Mouse (Mus musculus): ENCODE measurements around the gene Galnt17.

Gene Galnt17

GRCm38 (mm10) chr5:131246591-131246990 lies 61.7 kb downstream of the Galnt17 start:
- DNase-seq (ENCODE audit: low spot score in 2 of 2): no peak

- peak in 1 of 2 experiments; percentile 9 for DNase-seq (ENCODE audit: low spot score in 2 of 2)
Measured at GRCm38 (mm10) chr5:131241689-131242088, 66.6 kb downstream of the Galnt17 start.

- no peak for DNase-seq (ENCODE audit: low spot score in 2 of 2)
Measured at GRCm38 (mm10) chr5:131239813-131240212, 68.5 kb downstream of the Galnt17 start.

- DNase-seq (ENCODE audit: low spot score in 2 of 2): no peak
Measured at GRCm38 (mm10) chr5:131236906-131237305, 71.4 kb downstream of the Galnt17 start.

GRCm38 (mm10) chr5:131233828-131234227 lies 74.5 kb downstream of the Galnt17 start:
- no peak for DNase-seq (ENCODE audit: low spot score in 2 of 2)

- DNase-seq (ENCODE audit: low spot score in 2 of 2): no peak
Measured at GRCm38 (mm10) chr5:131231060-131231459, 77.2 kb downstream of the Galnt17 start.

- DNase-seq (ENCODE audit: low spot score in 2 of 2): no peak
Measured at GRCm38 (mm10) chr5:131229744-131230143, 78.6 kb downstream of the Galnt17 start.

- no peak for DNase-seq (ENCODE audit: low spot score in 2 of 2)
Measured at GRCm38 (mm10) chr5:131223416-131223815, 84.9 kb downstream of the Galnt17 start.

- DNase-seq (ENCODE audit: low spot score in 2 of 2): no peak
Measured at GRCm38 (mm10) chr5:131222498-131223244, 85.6 kb downstream of the Galnt17 start.

GRCm38 (mm10) chr5:131218221-131218620 lies 90.1 kb downstream of the Galnt17 start:
- no peak for DNase-seq (ENCODE audit: low spot score in 2 of 2)

- DNase-seq (ENCODE audit: low spot score in 2 of 2): no peak
Measured at GRCm38 (mm10) chr5:131211618-131212017, 96.7 kb downstream of the Galnt17 start.

GRCm38 (mm10) chr5:131201146-131201545 lies 107.2 kb downstream of the Galnt17 start:
- no peak for DNase-seq (ENCODE audit: low spot score in 2 of 2)

GRCm38 (mm10) chr5:131192311-131192710 lies 116.0 kb downstream of the Galnt17 start:
- no peak for DNase-seq (ENCODE audit: low spot score in 2 of 2)

- no peak for DNase-seq (ENCODE audit: low spot score in 2 of 2)
Measured at GRCm38 (mm10) chr5:131184566-131184965, 123.7 kb downstream of the Galnt17 start.

GRCm38 (mm10) chr5:131181231-131181630 lies 127.1 kb downstream of the Galnt17 start:
- DNase-seq (ENCODE audit: low spot score in 2 of 2): peak; percentile 52 to 54

- no peak for DNase-seq (ENCODE audit: low spot score in 2 of 2)
Measured at GRCm38 (mm10) chr5:131180756-131181155, 127.5 kb downstream of the Galnt17 start.

- no peak for DNase-seq (ENCODE audit: low spot score in 2 of 2)
Measured at GRCm38 (mm10) chr5:131177851-131178250, 130.4 kb downstream of the Galnt17 start.

GRCm38 (mm10) chr5:131177168-131177567 lies 131.1 kb downstream of the Galnt17 start:
- DNase-seq (ENCODE audit: low spot score in 2 of 2): no peak

GRCm38 (mm10) chr5:131169186-131169585 lies 139.1 kb downstream of the Galnt17 start:
- no peak for DNase-seq (ENCODE audit: low spot score in 2 of 2)

GRCm38 (mm10) chr5:131167366-131167765 lies 140.9 kb downstream of the Galnt17 start:
- no peak for DNase-seq (ENCODE audit: low spot score in 2 of 2)

- DNase-seq (ENCODE audit: low spot score in 2 of 2): no peak
Measured at GRCm38 (mm10) chr5:131165681-131166080, 142.6 kb downstream of the Galnt17 start.

- DNase-seq (ENCODE audit: low spot score in 2 of 2): no peak
Measured at GRCm38 (mm10) chr5:131157866-131158265, 150.4 kb downstream of the Galnt17 start.

- DNase-seq (ENCODE audit: low spot score in 2 of 2): no peak
Measured at GRCm38 (mm10) chr5:131156323-131156722, 152.0 kb downstream of the Galnt17 start.

GRCm38 (mm10) chr5:131142606-131143005 lies 165.7 kb downstream of the Galnt17 start:
- DNase-seq (ENCODE audit: low spot score in 2 of 2): no peak
